Mouse (Mus musculus) ovary, adult 2 months (tissue): ENCODE data around the gene 4930524J08Rik. TPM values are rescaled to one million over a fixed set of nuclear protein-coding genes. Genes with fewer than 3 reads are reported as not detected.

ENCODE experiments used
- polyA plus RNA-seq: library from polyadenylated mRNA; depleted of rRNA; stranded (reverse); fragments of >200 nt; gene quantifications from 2 replicates; pipeline ENCODE4 v1.2.3, GENCODE M21; 2012; rRNA removed

4930524J08Rik gene
- polyA plus RNA-seq, result 3.0 and 8.9 TPM in 2 replicates

DNA sequence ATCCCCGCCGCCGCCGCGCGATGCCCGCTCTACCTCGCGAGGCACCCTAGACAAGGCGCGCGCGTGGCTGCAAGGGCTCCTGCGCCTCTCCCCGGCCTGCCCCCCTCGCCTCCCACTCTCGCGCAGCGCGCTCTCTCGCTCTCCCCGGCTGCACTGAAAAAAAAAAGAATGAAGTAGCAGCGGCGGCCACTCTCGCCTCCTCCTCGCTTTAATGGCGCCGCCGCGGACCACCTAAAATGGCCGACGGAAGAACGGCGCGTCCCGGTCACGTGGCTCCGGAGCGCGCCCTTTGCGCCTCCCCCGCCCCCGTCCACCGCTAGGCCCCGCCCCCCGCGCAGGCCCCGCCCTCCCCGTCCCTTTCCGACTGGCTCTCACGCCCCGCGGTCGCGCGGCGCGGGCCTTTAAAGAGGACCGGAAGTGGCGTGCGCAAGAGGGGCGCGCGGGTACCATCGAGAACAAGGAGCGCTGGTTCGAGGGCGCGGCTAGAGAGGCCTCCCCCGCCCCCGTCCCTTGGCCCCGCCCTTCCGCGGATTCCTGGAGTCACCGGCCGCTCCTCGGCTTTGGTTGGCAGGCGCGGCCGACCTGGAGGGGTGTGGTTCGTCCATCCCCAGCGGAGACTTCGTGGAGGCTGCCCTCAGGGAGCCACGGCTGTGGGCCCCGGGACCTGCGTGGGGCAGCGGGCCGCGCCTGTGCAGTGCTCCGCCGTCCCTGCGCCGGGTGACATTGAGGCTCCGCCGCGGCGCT, at the start of gene 4930524J08Rik, which contains the start of gene Hnrnpd:
4930524J08Rik (plus strand) TSS at position 363 of the 744 bp plus-strand sequence.
Hnrnpd (minus strand) TSS at position 240 of the 744 bp plus-strand sequence.

Other genes with a start within 250 kb of the 4930524J08Rik start
- 10.2 and 16.0 TPM in 2 replicates for gene Rasgef1b, start 250.0 kb upstream of the 4930524J08Rik start, polyA plus RNA-seq
- 0.55 TPM in 1 of 2 replicates, not detected in the other for gene Vamp9, start 72.8 kb upstream of the 4930524J08Rik start, polyA plus RNA-seq
- 72.4 and 118 TPM in 2 replicates for gene Hnrnpd, start 123 bp upstream of the 4930524J08Rik start, polyA plus RNA-seq
- 76.8 and 125 TPM in 2 replicates for gene Hnrnpdl, start 60.6 kb downstream of the 4930524J08Rik start, polyA plus RNA-seq
- gene Enoph1, start 60.9 kb downstream of the 4930524J08Rik start, polyA plus RNA-seq, result 46.2 and 49.3 TPM in 2 replicates
- 1.1 and 1.5 TPM in 2 replicates for gene Tmem150c, start 180.7 kb downstream of the 4930524J08Rik start, polyA plus RNA-seq